Mouse (Mus musculus): ENCODE data around the gene BC117090.
"Not testable (repeated sequence)": the region's sequence is repeated elsewhere in the genome, so short reads cannot be mapped to it uniquely, and the experiment has no call there.

BC117090 gene

DNA sequence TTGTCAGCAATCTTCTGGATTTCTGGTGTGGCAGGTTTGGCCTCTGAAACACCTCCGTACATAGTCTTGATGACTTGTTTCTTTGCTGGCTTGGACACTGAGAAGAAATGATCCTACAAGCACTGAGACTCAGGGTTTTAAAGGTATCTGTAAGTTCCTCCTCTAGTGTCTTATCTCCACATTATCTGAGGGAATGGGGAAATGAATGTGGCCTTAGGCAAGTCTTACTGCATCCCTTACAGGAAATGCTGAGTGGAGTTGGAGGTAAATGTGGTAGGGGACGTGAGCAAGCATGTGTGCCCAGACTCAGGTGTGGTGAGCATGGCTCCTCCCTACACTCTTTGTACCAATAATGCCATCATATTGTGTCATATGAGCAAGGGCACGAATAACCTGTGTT lies at the start of gene BC117090:
TSS of gene BC117090 (minus strand) at position 101 of the 400 bp plus-strand sequence.
- DNase-seq (ENCODE audit: extremely low read depth, insufficient read length, low spot score): no peak

GRCm38 (mm10) chr16:36367648-36368047 lies 33.5 kb upstream of the BC117090 start, which contains the start of gene BC100530:
TSS of gene BC100530 (minus strand) at chr16:36367748.
- DNase-seq (ENCODE audit: extremely low read depth, insufficient read length, low spot score): not testable (repeated sequence)

GRCm38 (mm10) chr16:36337171-36337570 lies 3.0 kb upstream of the BC117090 start:
- no peak for DNase-seq (ENCODE audit: extremely low read depth, insufficient read length, low spot score)

DNA sequence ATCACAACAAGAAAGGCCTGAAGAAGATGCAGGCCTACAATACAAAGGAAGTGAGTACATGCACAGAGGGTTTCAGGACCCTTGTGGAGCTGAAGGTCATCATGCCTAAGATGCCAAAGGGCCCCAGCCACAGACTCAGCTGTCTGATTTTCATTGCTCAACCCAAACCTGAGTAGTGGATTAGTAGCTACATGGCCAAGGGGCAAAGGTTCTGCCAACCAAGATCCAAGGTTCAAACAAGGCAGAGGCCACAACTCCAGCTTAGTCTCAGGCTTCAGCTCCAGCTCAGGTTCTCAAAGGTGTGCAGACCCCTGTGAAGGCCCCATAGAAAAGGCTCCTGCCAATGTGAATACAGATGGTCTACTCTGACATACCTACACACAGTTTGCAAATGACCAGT lies 14.8 kb downstream of the BC117090 start:
- DNase-seq (ENCODE audit: extremely low read depth, insufficient read length, low spot score): no peak

GRCm38 (mm10) chr16:36316111-36316510 lies 18.0 kb downstream of the BC117090 start:
- DNase-seq (ENCODE audit: extremely low read depth, insufficient read length, low spot score): not testable (repeated sequence)

- DNase-seq (ENCODE audit: extremely low read depth, insufficient read length, low spot score): no peak
These were observed 26.5 kb downstream of the BC117090 start for GRCm38 (mm10) chr16:36307631-36308030.

DNA sequence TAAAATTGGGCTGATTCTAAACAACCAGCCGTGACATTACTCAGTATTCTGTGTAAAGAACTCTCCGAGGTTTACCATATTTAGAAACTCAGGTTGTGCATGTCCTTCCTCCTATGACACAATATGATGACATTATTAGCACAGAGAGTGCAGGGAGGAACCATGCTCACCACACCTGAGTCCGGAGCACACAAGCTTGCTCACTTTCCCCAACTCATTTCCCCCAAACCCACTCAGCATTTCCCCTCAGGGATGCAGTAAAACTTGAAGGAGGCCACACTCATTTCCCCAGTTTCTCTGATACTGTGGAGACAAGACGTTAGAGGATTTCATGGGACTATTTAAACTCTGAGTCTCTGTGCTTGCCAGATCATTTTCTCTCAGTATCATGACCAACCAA lies 45.0 kb downstream of the BC117090 start:
- no peak for DNase-seq (ENCODE audit: extremely low read depth, insufficient read length, low spot score)

DNA sequence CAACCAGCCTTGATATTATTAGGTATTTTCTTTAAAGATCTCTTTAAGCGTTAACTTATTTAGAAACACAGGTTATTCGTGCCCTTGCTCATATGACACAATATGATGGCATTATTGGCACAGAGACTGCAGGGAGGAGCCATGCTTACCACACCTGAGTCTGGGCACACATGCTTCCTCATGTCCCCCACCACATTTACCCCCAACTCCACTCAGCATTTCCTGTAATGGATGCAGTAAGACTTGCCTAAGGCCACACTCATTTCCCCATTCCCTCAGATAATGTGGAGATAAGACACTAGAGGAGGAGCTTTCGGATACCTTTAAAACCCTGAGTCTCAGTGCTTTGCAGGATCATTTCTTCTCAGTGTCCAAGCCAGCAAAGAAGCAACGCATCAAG lies 57.3 kb downstream of the BC117090 start, which contains the start of gene Stfa1:
TSS of gene Stfa1 (plus strand) at position 156 of the 400 bp plus-strand sequence.
- DNase-seq (ENCODE audit: extremely low read depth, insufficient read length, low spot score): not testable (repeated sequence)
